Mouse (Mus musculus) heart, postnatal 0 days (tissue): ENCODE data around the gene Tie1. TPM values are rescaled to one million over a fixed set of nuclear protein-coding genes. Genes with fewer than 3 reads are reported as not detected.

Experiments used
- ATAC-seq: fragments of 200-750 bp; cut with Nextera tagmentation; 2 replicates; pipeline ENCODE4 v1.8.0; 2017; ENCODE audit warnings: low read depth, moderate number of reproducible peaks, moderate library complexity; ENCODE audit not compliant: insufficient read depth
- DNase-seq: peaks from one replicate; pipeline ENCODE4 v3.0.0-alpha.2; 2016; ENCODE audit warnings: low spot score
- H3K27ac ChIP-seq: fragments of 300-500 bp; sonication (generic); 2 replicates; pipeline ENCODE4 v1.5.1; 2014; ENCODE audit warnings: low read depth, mild to moderate bottlenecking
- H3K27me3 ChIP-seq: fragments of 300-500 bp; sonication (generic); 2 replicates; pipeline ENCODE4 v1.6.1; 2014; ENCODE audit warnings: low read length, mixed read lengths; ENCODE audit not compliant: control insufficient read depth, insufficient read depth
- H3K36me3 ChIP-seq: fragments of 300-500 bp; sonication (generic); replicated peaks from 2 replicates; pipeline ENCODE4 v1.6.1; 2014; ENCODE audit warnings: low read length, mixed read lengths; ENCODE audit not compliant: control insufficient read depth, insufficient read depth
- H3K4me1 ChIP-seq: fragments of 300-500 bp; sonication (generic); 2 replicates; pipeline ENCODE4 v1.6.1; 2014; ENCODE audit warnings: antibody characterized with exemption; ENCODE audit not compliant: control insufficient read depth, insufficient read depth
- H3K4me2 ChIP-seq: fragments of 300-500 bp; sonication (generic); 2 replicates; pipeline ENCODE4 v1.6.1; 2014; ENCODE audit warnings: low read depth, mild to moderate bottlenecking, low read length, moderate library complexity
- H3K4me3 ChIP-seq: fragments of 300-500 bp; sonication (generic); 2 replicates; pipeline ENCODE4 v1.5.1; 2014; ENCODE audit warnings: low read depth, low read length
- H3K9ac ChIP-seq: fragments of 300-500 bp; sonication (generic); replicated peaks from 2 replicates; pipeline ENCODE4 v1.6.1; 2014; ENCODE audit warnings: low read depth, low read length, mixed read lengths
- H3K9me3 ChIP-seq: fragments of 300-500 bp; sonication (generic); replicated peaks from 2 replicates; pipeline ENCODE4 v1.6.1; 2016; ENCODE audit warnings: low read length; ENCODE audit not compliant: control insufficient read depth
- CTCF ChIP-seq: IDR thresholded peaks from 2 replicates; pipeline ENCODE4 v1.5.1; 2016; ENCODE audit warnings: antibody characterized with exemption, control low read depth, low read depth
- EP300 ChIP-seq: IDR thresholded peaks from 2 replicates; pipeline ENCODE4 v1.6.1; 2016; ENCODE audit warnings: antibody characterized with exemption, low read depth
- WGBS: fragments of 180-500 bp; shearing (Covaris S2); extraction: QIAGEN DNeasy Blood & Tissue Kit; methylation state at CpG from one replicate; pipeline ENCODE4 v1.1.7; 2014; 5-methylcytosine and 5-hydroxymethylcytosine counted together
- polyA plus RNA-seq: library from polyadenylated mRNA; unstranded; fragments of >200 nt; fragmentation: Nextera tagmentation; extraction: Ambion mirVana; gene quantifications from 2 replicates; pipeline ENCODE4 v1.2.1, GENCODE M21; 2015
- total RNA-seq: library from RNA; depleted of rRNA; stranded (reverse); fragments of >200 nt; gene quantifications from 2 replicates; pipeline ENCODE4 v1.2.3, GENCODE M21; 2014; ENCODE audit warnings: low replicate concordance; rRNA removed

Tie1 gene
- total RNA-seq (116 and 120 TPM in 2 replicates), polyA plus RNA-seq (43.4 and 48.0 TPM in 2 replicates)

GRCm38 (mm10) chr4:118489717-118490132 lies at the start of gene Tie1:
Gene Tie1 (minus strand): TSS chr4:118490061.
- no peaks in the 10 kb centered on the region for H3K27me3 ChIP-seq
- no peaks in the 10 kb centered on the region for H3K9me3 ChIP-seq
- DNase-seq (peak; percentile 85), ATAC-seq (peak; percentile 94)
- peak within 1 kb of the TSS; percentile 55 for H3K4me2 ChIP-seq
- H3K36me3 ChIP-seq: no peaks in the 10 kb centered on the region
- no peak within 1 kb of the TSS for H3K9ac ChIP-seq
- 56% methylated on average over 8 of the region's 8 CpGs for WGBS
- TF ChIP-seq EP300: peak; percentile 88
- no peak for TF ChIP-seq CTCF
- H3K4me1 ChIP-seq: no peaks in the 10 kb centered on the region
- peak within 1 kb of the TSS; percentile 43 for H3K4me3 ChIP-seq
- peak within 1 kb of the TSS; percentile 67 for H3K27ac ChIP-seq

DNA sequence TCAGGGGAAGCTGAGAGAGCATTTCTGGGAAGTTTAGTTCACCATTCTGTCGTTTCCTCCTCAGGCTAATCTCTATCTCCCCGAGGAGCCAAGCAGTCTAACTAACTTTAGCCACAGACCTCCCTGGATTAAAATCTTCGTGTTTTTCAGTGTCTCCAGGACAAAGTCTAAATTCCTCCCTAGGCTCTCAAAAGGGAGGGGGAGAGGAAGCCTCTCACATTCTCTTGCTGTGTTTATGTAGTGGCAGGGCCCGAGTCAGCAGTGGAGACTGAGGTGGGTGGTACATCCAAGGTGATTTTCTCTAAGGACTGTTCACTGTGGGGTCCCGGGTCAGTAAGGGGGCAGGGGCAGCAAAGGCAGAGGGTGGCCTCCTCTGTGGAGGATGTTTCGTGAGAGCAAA lies 47.9 kb upstream of the Tie1 start:
- 25% methylated on average over 6 of the region's 6 CpGs for WGBS
- Histone ChIP-seq H3K4me1 (no peaks in the 10 kb centered on the region), H3K27me3 (peaks cover 5% of the 10 kb centered on the region; the same call in 1 of the 2 replicates), H3K9ac (no peak overlapping the region), H3K9me3 (no peaks in the 10 kb centered on the region), H3K4me2 (no peak overlapping the region), H3K4me3 (no peak overlapping the region), H3K27ac (no peak overlapping the region), H3K36me3 (no peaks in the 10 kb centered on the region)
- TF ChIP-seq CTCF: no peak
- no peak for ATAC-seq
- DNase-seq: no peak

- TF ChIP-seq CTCF (no peak), EP300 (no peak)
- no peaks in the 10 kb centered on the region for H3K36me3 ChIP-seq
- ATAC-seq: no peak
- H3K4me1 ChIP-seq: no peaks in the 10 kb centered on the region
- H3K4me3 ChIP-seq: no peak overlapping the region
- no peaks in the 10 kb centered on the region for H3K27me3 ChIP-seq
- H3K4me2 ChIP-seq: no peak overlapping the region
- H3K9ac ChIP-seq: no peak overlapping the region
- 66% methylated on average over 6 of the region's 6 CpGs for WGBS
- no peaks in the 10 kb centered on the region for H3K9me3 ChIP-seq
- no peak overlapping the region for H3K27ac ChIP-seq
- no peak for DNase-seq
Measured at GRCm38 (mm10) chr4:118535610-118536009, 45.7 kb upstream of the Tie1 start.

DNA sequence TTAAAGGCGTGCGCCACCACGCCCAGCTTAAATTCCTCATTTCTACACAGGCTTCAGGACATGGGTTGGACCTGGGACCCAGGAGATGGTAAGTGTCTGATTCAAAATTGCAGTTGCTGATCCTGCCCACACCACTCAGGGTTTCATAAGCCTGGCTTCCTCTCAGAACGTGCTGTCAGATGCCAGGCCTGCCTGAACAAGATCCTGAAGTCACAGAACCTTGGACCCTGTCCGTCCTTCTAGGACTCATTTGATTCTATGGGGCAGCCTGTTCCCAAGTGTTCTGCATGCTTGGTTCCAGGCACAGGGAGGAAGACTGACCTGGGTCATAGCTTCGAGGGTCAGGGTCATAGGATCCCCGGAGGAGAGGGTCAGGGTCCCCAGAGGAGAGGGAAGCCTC lies 43.7 kb upstream of the Tie1 start:
- TF ChIP-seq CTCF (no peak), EP300 (no peak)
- no peak for ATAC-seq
- no peaks in the 10 kb centered on the region for H3K27me3 ChIP-seq

GRCm38 (mm10) chr4:118533156-118533555 lies 43.3 kb upstream of the Tie1 start:
- 71% methylated on average over 3 of the region's 4 CpGs for WGBS
- Histone ChIP-seq H3K9ac (no peak overlapping the region), H3K27ac (no peak overlapping the region), H3K4me1 (no peaks in the 10 kb centered on the region), H3K4me3 (no peak overlapping the region), H3K36me3 (no peaks in the 10 kb centered on the region), H3K9me3 (no peaks in the 10 kb centered on the region), H3K4me2 (no peak overlapping the region), H3K27me3 (no peaks in the 10 kb centered on the region)
- DNase-seq (no peak), ATAC-seq (no peak)
- TF ChIP-seq EP300: no peak
- no peak for TF ChIP-seq CTCF

More for the DNA sequence above, 43.7 kb upstream of the Tie1 start:
- Histone ChIP-seq H3K4me1 (no peaks in the 10 kb centered on the region), H3K9me3 (no peaks in the 10 kb centered on the region), H3K4me2 (no peak overlapping the region), H3K27ac (no peak overlapping the region), H3K36me3 (no peaks in the 10 kb centered on the region), H3K9ac (no peak overlapping the region), H3K4me3 (no peak overlapping the region)
- 78% methylated on average over 7 of the region's 7 CpGs for WGBS
- no peak for DNase-seq

- H3K9me3 ChIP-seq: no peaks in the 10 kb centered on the region
- no peaks in the 10 kb centered on the region for H3K4me1 ChIP-seq
- ATAC-seq (no peak), DNase-seq (no peak)
- no peak overlapping the region for H3K4me3 ChIP-seq
- 57% methylated on average over 5 of the region's 5 CpGs for WGBS
- H3K36me3 ChIP-seq: no peaks in the 10 kb centered on the region
- TF ChIP-seq EP300 (no peak), CTCF (no peak)
- H3K27ac ChIP-seq: no peak overlapping the region
- no peaks in the 10 kb centered on the region for H3K27me3 ChIP-seq
- H3K9ac ChIP-seq: no peak overlapping the region
- H3K4me2 ChIP-seq: no peak overlapping the region
Measured at GRCm38 (mm10) chr4:118532663-118533062, 42.8 kb upstream of the Tie1 start.
